Mouse (Mus musculus) megakaryocyte-erythroid progenitor cell, adult 5-6 weeks (primary cell): ENCODE measurements around the gene Rhox7a. TPM values are rescaled to one million over a fixed set of nuclear protein-coding genes. Genes with fewer than 3 reads are reported as not detected.
"Not testable (repeated sequence)": the region's sequence is repeated elsewhere in the genome, so short reads cannot be mapped to it uniquely, and the experiment has no call there.

Source experiments
- ATAC-seq: replicated peaks from 2 replicates; pipeline ENCODE4 v1.8.0; 2016; ENCODE audit warnings: mild to moderate bottlenecking, inconsistent platforms; ENCODE audit not compliant: severe bottlenecking, poor library complexity, low FRiP score, low TSS enrichment
- total RNA-seq, 2 experiments: library from RNA; stranded (forward) in 1 of 2; stranded (reverse) in 1 of 2; fragments of 200-1000, 215-1000 nt in 1 of 2; fragments of >200 nt in 1 of 2; fragmentation: Nextera tagmentation in 1 of 2; gene quantifications; 2 replicates each; pipeline ENCODE4 v1.2.3; 2014 to 2017

The Rhox7a gene
- total RNA-seq (2014; fragmentation: Nextera tagmentation) (not detected in 2 replicates), total RNA-seq (2017) (not detected in 2 replicates)

DNA sequence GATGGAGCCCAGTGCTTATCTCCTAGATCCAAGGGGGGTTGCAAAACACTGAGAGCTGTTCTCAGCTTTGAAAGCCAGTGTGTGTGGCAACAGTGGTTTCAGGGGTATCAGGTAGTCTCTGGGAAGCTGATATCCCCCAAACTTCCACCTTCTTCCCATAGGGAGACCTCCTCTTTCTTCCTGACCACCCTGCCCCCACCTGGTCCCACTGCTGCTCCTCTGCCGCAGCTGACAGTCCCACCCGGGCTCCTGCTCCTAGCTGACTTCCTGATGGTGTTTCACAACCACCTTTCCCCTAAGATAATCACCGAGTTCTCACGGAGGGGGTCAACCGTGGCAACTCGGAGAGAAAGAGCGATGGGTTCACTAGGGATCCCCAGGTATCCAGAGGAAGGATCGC, at the start of gene Rhox7a:
Gene Rhox7a, plus strand, starts transcription at position 301 of the 400 bp plus-strand sequence.
- not testable (repeated sequence) for ATAC-seq

DNA sequence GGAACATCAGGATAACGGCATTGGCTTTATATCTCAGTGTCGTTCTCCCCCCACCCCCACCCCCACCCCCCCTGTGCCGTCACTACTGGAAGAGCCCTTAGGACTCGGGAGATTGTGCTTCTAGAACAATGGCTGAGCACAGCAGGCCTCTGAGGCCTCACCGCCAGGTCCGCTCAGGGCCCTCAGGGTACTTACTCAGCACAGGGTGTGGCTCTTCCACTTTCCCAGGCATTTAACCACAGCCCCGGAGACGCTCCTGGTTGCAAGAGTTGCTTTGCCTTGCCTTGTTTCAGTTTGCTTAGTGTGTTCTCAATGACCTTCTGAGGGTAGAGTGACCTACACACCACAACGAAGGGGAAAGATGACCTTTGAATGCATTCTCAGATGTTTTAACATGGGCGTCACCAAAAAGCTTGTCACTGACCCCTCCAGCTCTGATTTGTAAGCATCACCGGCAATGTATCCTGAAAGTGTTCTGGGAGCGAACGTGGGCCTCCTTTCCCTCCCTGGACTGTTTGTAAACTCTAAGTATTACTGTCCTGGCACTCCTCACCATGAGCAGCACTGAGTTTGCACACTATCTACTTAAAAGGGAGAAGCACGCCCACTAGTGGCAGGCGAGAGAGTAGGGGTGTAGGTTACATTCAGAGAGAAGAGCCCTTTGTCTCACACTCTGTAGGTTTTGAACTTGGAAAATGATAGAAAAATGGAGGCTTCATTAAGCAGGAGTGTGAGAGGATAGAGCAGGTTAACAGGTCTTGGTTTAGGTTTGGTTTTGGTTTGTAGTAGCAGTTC, 24.0 kb upstream of the Rhox7a start:
- no peak for ATAC-seq

DNA sequence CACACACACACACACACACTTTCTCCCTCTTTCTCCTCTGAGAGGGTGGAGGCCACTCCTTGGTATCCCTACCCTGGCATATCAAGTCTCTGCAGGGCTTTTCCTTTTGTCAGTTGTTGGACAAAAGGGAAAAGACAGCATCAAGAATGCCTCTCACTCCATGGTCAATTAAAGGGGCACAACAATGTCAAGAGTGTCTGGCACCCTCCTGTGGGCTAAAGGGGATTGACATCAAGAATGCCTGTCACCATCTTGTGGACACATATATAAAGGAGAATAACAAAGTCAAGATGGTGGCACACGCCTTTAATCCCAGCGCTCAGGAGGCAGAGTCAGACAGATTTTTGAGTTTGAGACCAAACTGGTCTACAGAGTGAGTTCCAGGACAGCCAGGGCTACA, 22.1 kb upstream of the Rhox7a start:
- no peak for ATAC-seq

DNA sequence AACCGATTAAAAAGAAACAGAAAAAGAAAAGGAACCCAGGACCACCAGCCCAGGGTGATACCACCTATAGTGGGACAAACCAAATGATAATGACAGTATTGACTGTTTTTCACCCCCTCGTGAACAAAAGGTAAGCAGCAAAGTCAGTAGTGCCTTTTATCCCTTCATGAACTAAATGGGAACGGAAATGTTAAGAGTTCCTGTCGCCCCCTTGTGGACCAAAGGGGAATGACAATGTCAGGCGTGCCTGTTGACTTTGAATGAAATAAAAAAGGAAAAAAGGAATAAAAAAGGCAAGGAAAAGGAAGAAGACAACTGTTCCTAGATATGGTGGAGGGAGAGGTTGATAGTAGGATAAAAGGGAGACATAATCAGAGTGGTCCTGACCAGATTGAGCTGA, 20.3 kb upstream of the Rhox7a start:
- ATAC-seq: no peak

DNA sequence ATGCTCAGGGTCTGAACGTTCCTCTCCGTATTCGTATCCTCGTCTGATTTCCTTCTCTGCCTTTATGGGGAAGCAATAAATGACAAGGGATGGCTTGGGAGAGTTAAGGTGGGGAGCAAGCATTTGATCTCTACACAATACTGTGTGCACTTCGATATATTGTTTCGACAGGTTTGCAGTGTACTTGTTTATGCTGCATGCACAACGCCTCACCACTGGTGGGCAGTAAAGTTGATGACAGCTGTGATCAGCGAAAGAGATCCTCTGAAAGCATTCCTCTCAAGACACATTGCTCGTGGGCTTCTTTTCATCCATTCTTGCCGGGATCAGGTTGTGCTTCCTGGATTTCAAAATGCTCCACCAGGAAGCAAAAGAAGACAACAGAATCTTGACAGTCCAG, 15.8 kb upstream of the Rhox7a start:
- no peak for ATAC-seq

DNA sequence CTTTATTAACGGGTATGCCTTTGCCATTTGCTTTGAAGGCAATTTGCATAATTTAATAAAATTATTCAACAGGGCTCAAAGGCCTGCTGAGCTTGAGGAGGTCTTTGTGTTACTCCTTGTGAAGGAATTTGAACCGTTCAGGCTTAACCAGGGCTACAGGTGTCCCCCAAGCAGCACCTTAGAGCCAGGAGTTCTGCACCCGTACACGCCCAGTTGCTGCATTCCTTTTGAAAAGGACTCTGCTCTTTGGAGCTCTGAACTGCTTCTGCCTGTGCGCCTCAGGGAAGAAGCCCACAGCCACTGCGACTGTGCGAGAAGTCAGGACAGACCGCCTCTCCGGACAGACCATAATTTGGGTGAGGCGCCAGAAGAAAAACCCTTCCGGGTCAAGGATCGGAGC, 4.9 kb upstream of the Rhox7a start, which contains the start of gene Rhox6:
Gene Rhox6, plus strand, starts transcription at position 301 of the 400 bp plus-strand sequence.
- not testable (repeated sequence) for ATAC-seq

DNA sequence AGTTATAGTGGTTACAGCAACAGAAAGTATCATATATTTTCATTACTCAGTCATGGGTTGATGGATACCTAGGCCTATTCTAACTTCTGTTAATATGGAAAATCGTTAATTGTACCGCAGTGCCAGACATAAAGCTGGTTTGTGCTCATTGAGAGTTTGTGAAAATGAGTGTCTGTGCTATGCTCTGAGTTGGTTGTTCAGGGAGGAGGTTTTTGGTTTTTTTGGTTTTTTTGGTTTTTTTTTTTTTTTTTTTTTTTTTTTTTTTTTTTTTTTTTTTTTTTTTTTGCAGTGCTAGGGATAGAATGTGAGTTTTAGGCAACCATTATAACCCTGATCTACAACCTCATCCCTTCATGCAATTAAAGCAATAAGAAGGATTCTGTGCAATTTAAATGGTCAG, 40.2 kb downstream of the Rhox7a start:
- no peak for ATAC-seq

DNA sequence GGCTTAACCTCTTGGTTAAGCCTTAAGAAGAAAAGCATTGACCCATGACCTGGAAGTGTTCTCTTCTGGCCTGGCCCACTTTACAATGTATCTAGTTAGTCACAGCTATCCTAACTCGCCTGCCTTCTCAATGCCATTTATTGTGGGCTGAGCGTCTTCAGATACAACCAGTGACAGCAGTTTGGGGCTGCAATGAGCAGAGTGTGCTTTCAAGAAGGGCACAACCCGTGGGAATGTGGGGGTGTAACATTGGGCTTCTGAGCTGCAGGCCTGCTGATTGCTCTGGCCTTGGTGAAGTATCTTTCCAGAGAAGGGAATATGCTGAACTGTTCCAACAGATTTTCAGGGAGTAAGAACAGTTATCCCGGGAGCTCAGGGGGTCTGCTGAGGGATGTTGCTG, 47.4 kb downstream of the Rhox7a start, which contains the start of gene Rhox8:
Gene Rhox8, minus strand, starts transcription at position 101 of the 400 bp plus-strand sequence.
- no peak for ATAC-seq

Other genes with a start within 250 kb of the Rhox7a start
- not detected in 2 replicates for gene Rhox4f, start 224.0 kb upstream of the Rhox7a start, total RNA-seq (2014; fragmentation: Nextera tagmentation)
- gene Rhox4f, start 224.0 kb upstream of the Rhox7a start, total RNA-seq (2017): not detected in 2 replicates
- not detected in 2 replicates for gene Rhox3g, start 203.1 kb upstream of the Rhox7a start, total RNA-seq (2014; fragmentation: Nextera tagmentation)
- gene Rhox3g, start 203.1 kb upstream of the Rhox7a start, total RNA-seq (2017): not detected in 2 replicates
- not detected in 2 replicates for gene Rhox2g, start 188.2 kb upstream of the Rhox7a start, total RNA-seq (2014; fragmentation: Nextera tagmentation)
- not detected in 2 replicates for gene Rhox2g, start 188.2 kb upstream of the Rhox7a start, total RNA-seq (2017)
- gene Rhox4g, start 180.4 kb upstream of the Rhox7a start, total RNA-seq (2014; fragmentation: Nextera tagmentation): not detected in 2 replicates
- gene Rhox4g, start 180.4 kb upstream of the Rhox7a start, total RNA-seq (2017): not detected in 2 replicates
- not detected in 2 replicates for gene Rhox3h, start 162.9 kb upstream of the Rhox7a start, total RNA-seq (2014; fragmentation: Nextera tagmentation)
- not detected in 2 replicates for gene Rhox3h, start 162.9 kb upstream of the Rhox7a start, total RNA-seq (2017)
- not detected in 2 replicates for gene Rhox2h, start 158.4 kb upstream of the Rhox7a start, total RNA-seq (2014; fragmentation: Nextera tagmentation)
- gene Rhox2h, start 158.4 kb upstream of the Rhox7a start, total RNA-seq (2017): not detected in 2 replicates
- not detected in 2 replicates for gene Rhox5, start 26.8 kb upstream of the Rhox7a start, total RNA-seq (2014; fragmentation: Nextera tagmentation)
- not detected in 2 replicates for gene Rhox5, start 26.8 kb upstream of the Rhox7a start, total RNA-seq (2017)
- not detected in 2 replicates for gene Rhox6, start 4.8 kb upstream of the Rhox7a start, total RNA-seq (2014; fragmentation: Nextera tagmentation)
- not detected in 2 replicates for gene Rhox6, start 4.8 kb upstream of the Rhox7a start, total RNA-seq (2017)
- gene Rhox8, start 47.3 kb downstream of the Rhox7a start, total RNA-seq (2014; fragmentation: Nextera tagmentation): 0.74 TPM in 1 of 2 replicates, not detected in the other
- gene Rhox8, start 47.3 kb downstream of the Rhox7a start, total RNA-seq (2017): not detected in 2 replicates
- gene Rhox7b, start 65.5 kb downstream of the Rhox7a start, total RNA-seq (2014; fragmentation: Nextera tagmentation): not detected in 2 replicates
- not detected in 2 replicates for gene Rhox7b, start 65.5 kb downstream of the Rhox7a start, total RNA-seq (2017)
- gene Rhox9, start 70.1 kb downstream of the Rhox7a start, total RNA-seq (2014; fragmentation: Nextera tagmentation): not detected in 2 replicates
- not detected in 2 replicates for gene Rhox9, start 70.1 kb downstream of the Rhox7a start, total RNA-seq (2017)
- not detected in 2 replicates for gene Btg1-ps1, start 187.1 kb downstream of the Rhox7a start, total RNA-seq (2014; fragmentation: Nextera tagmentation)
- not detected in 2 replicates for gene Btg1-ps1, start 187.1 kb downstream of the Rhox7a start, total RNA-seq (2017)
- gene Btg1-ps2, start 211.4 kb downstream of the Rhox7a start, total RNA-seq (2014; fragmentation: Nextera tagmentation): not detected in 2 replicates
- gene Btg1-ps2, start 211.4 kb downstream of the Rhox7a start, total RNA-seq (2017): not detected in 2 replicates
- gene Rhox10, start 234.8 kb downstream of the Rhox7a start, total RNA-seq (2014; fragmentation: Nextera tagmentation): not detected in 2 replicates
- gene Rhox10, start 234.8 kb downstream of the Rhox7a start, total RNA-seq (2017): not detected in 2 replicates